Mouse (Mus musculus): ENCODE data around the gene Hsdl2. TPM values are rescaled to one million over a fixed set of nuclear protein-coding genes. Genes with fewer than 3 reads are reported as not detected.

The Hsdl2 gene
- total and polyA plus RNA-seq, 2 experiments from 2014 or later, result 117 to 262 TPM

DNA sequence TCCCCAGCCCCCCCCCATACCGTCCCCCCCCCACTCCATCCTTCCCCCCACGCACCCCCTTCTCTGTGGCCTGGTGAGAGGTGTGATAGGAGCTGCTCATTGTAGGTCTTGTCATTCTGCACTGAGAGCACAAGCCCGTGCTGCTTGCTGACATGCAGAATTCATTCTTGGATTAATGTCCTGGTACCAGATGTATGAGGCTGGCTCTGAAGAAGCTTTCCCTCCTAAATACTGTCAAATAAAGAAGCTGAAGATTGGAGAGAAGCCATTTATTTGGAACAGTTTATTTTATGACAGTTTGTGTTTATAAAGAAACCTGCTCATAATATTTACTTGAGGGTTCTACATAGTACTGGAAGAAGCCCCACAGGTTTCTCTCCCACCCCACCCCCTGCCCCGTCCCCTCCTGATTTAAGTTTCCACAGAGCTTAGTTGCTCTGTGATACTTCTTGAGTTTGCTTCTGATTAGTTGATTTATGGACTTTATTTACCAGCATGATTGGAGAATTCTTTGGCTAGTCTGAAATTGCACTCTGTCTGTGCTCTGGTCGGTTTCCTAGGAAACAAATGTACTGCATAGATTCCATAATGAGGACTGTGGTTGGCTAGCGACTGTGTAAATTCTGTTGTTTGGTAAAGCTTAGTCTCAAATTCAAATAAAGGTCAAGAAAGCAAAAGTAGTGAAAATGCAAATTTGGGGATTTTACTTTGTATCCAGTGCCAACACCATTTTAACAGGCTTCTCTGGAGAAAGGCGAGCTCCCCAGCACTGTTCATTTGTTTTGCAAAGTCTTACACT lies 47.9 kb downstream of the Hsdl2 start:
- no peaks in the 10 kb centered on the region for H3K9me3 ChIP-seq (replicated peaks; ENCODE audit: control insufficient read depth, low read length)
- no peak overlapping the region for H3K27ac ChIP-seq (ENCODE audit: low read depth)
- H3K4me2 ChIP-seq (ENCODE audit: low read depth, low read length), result no peak overlapping the region
- no peaks in the 10 kb centered on the region for H3K27me3 ChIP-seq (ENCODE audit: control insufficient read depth, insufficient read depth, low read length)
- no peaks in the 10 kb centered on the region for H3K36me3 ChIP-seq (replicated peaks; ENCODE audit: control insufficient read depth, insufficient read depth, low read length)
- TF ChIP-seq EP300 (IDR thresholded peaks at IDR 0.05; ENCODE audit: low read depth), result no peak
- no peak for TF ChIP-seq CTCF (IDR thresholded peaks at IDR 0.05; ENCODE audit: low read depth)
- H3K9ac ChIP-seq (replicated peaks; ENCODE audit: low read depth, low read length), result no peak overlapping the region
- no peak for DNase-seq (ENCODE audit: low spot score)
- WGBS, result 47% methylated on average over 7 of the region's 7 CpGs
- no peak overlapping the region for H3K4me3 ChIP-seq (ENCODE audit: low read depth, low read length)
- ATAC-seq (ENCODE audit: insufficient read depth, low read depth), result no peak
- peaks cover 9% of the 10 kb centered on the region; the same call in 1 of the 2 replicates for H3K4me1 ChIP-seq (ENCODE audit: control insufficient read depth, insufficient read depth)

DNA sequence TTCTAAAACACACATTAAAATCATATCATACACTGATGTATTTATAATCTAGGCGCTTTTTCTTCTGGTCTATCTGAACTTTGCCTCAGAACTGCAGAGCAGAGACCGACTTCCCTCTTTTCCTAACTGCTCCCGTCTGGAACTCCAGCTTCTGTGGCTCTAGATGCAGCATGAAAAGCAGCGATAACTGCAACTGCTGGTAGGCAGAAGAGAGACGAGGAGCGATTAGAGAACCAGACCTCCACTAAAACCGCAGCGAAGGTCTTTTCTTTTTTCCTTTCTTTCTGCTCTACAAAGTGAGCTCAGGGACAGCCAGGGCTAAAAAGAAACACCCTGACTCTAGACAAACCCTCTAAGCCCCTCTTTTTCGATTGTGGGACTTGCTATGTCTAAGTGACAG lies 48.8 kb downstream of the Hsdl2 start:
- no peak for ATAC-seq (ENCODE audit: insufficient read depth, low read depth)
- DNase-seq (ENCODE audit: low spot score), result no peak
- Histone ChIP-seq H3K27ac (ENCODE audit: low read depth) (0 out of 2 replicates have a peak overlapping the region, but pooled peaks have one; percentile 3), H3K36me3 (replicated peaks; ENCODE audit: control insufficient read depth, insufficient read depth, low read length) (no peaks in the 10 kb centered on the region), H3K9ac (replicated peaks; ENCODE audit: low read depth, low read length) (no peak overlapping the region), H3K9me3 (replicated peaks; ENCODE audit: control insufficient read depth, low read length) (no peaks in the 10 kb centered on the region), H3K27me3 (ENCODE audit: control insufficient read depth, insufficient read depth, low read length) (no peaks in the 10 kb centered on the region), H3K4me1 (ENCODE audit: control insufficient read depth, insufficient read depth) (peaks cover 10% of the 10 kb centered on the region; the same call in 1 of the 2 replicates), H3K4me3 (ENCODE audit: low read depth, low read length) (no peak overlapping the region), H3K4me2 (ENCODE audit: low read depth, low read length) (0 out of 2 replicates have a peak overlapping the region, but pooled peaks have one; percentile 4)
- TF ChIP-seq EP300 (IDR thresholded peaks at IDR 0.05; ENCODE audit: low read depth) (no peak), CTCF (IDR thresholded peaks at IDR 0.05; ENCODE audit: low read depth) (no peak)
- 42% methylated on average over 9 of the region's 9 CpGs for WGBS

DNA sequence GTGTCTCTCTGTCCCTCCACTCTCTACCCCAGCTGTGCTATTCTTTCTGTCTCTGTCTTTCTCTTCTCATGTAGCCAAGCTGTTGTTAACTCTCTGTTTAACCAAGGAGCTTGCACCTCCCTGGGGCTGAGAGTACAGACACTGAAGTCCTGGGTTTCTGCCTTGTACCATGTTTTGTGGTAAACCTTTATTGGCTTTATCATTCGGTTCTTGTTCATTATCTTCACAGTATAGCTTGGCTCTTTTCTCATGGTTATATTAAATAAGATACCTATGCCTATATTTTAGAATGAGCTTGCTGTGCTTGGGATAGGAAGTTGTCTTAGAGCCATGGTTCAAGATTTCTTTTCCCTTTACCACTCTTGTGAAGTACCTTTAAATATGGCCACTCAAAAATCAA lies 53.2 kb downstream of the Hsdl2 start:
- DNase-seq (ENCODE audit: low spot score) (no peak), ATAC-seq (ENCODE audit: insufficient read depth, low read depth) (no peak)
- H3K27ac ChIP-seq (ENCODE audit: low read depth), result no peak overlapping the region
- no peak overlapping the region for H3K9ac ChIP-seq (replicated peaks; ENCODE audit: low read depth, low read length)
- H3K9me3 ChIP-seq (replicated peaks; ENCODE audit: control insufficient read depth, low read length), result no peaks in the 10 kb centered on the region
- peaks cover 20% of the 10 kb centered on the region for H3K4me1 ChIP-seq (ENCODE audit: control insufficient read depth, insufficient read depth)
- 55% methylated on average over 1 of the region's 1 CpGs for WGBS
- no peak overlapping the region for H3K4me3 ChIP-seq (ENCODE audit: low read depth, low read length)
- TF ChIP-seq EP300 (IDR thresholded peaks at IDR 0.05; ENCODE audit: low read depth) (no peak), CTCF (IDR thresholded peaks at IDR 0.05; ENCODE audit: low read depth) (no peak)
- no peaks in the 10 kb centered on the region for H3K27me3 ChIP-seq (ENCODE audit: control insufficient read depth, insufficient read depth, low read length)
- H3K36me3 ChIP-seq (replicated peaks; ENCODE audit: control insufficient read depth, insufficient read depth, low read length), result no peaks in the 10 kb centered on the region
- no peak overlapping the region for H3K4me2 ChIP-seq (ENCODE audit: low read depth, low read length)

DNA sequence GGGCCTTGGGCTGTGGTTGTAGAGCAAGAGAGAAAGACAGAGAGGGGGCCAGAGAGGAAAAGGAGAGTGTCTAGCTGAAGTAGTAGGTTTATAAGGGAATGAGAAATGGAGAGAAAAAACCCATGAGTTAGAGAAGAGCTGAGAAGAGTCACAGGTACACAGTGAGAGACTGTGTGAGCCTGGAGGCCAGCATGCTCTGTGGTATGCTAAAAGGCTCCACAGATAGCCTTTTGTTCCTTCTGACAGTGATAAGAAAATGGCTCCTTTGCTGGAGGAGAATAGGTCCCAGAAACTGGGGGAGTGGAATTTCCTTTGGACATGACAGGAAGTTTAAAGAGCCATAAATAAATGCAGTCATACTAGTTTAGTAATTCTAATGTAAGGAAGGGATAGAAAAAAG lies 57.8 kb downstream of the Hsdl2 start:
- H3K36me3 ChIP-seq (replicated peaks; ENCODE audit: control insufficient read depth, insufficient read depth, low read length), result no peaks in the 10 kb centered on the region
- H3K27ac ChIP-seq (ENCODE audit: low read depth), result peak overlapping the region; percentile 71
- no peak overlapping the region for H3K4me2 ChIP-seq (ENCODE audit: low read depth, low read length)
- H3K4me3 ChIP-seq (ENCODE audit: low read depth, low read length), result no peak overlapping the region
- H3K4me1 ChIP-seq (ENCODE audit: control insufficient read depth, insufficient read depth), result peaks cover 26% of the 10 kb centered on the region
- 0 out of 2 replicates have a peak, but pooled peaks have one; percentile 44 for ATAC-seq (ENCODE audit: insufficient read depth, low read depth)
- no peaks in the 10 kb centered on the region for H3K9me3 ChIP-seq (replicated peaks; ENCODE audit: control insufficient read depth, low read length)
- TF ChIP-seq EP300 (IDR thresholded peaks at IDR 0.05; ENCODE audit: low read depth) (no peak), CTCF (IDR thresholded peaks at IDR 0.05; ENCODE audit: low read depth) (no peak)
- DNase-seq (ENCODE audit: low spot score), result no peak
- H3K9ac ChIP-seq (replicated peaks; ENCODE audit: low read depth, low read length), result no peak overlapping the region
- no peaks in the 10 kb centered on the region for H3K27me3 ChIP-seq (ENCODE audit: control insufficient read depth, insufficient read depth, low read length)

DNA sequence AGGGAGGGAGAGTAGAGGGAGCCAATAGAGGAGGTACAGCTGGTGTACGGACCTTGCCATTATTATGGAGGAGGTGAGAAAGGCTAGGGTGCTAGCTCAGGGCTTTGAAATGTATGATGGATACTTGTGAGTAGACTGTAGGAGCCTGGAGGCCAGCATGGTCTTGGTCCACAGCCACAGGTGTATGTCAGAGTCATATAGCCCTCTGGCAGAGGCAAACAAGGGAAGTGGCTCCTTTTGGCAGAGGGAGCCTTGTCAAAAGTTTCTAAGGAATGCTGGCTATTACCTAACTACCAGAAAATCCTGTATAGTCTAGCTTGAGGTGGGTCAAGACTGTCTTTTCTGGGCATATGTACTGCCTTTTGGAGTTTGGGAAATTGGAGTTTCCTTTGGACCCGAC lies 59.4 kb downstream of the Hsdl2 start:
- no peak overlapping the region for H3K27ac ChIP-seq (ENCODE audit: low read depth)
- DNase-seq (ENCODE audit: low spot score) (no peak), ATAC-seq (ENCODE audit: insufficient read depth, low read depth) (no peak)
- H3K9me3 ChIP-seq (replicated peaks; ENCODE audit: control insufficient read depth, low read length), result no peaks in the 10 kb centered on the region
- TF ChIP-seq EP300 (IDR thresholded peaks at IDR 0.05; ENCODE audit: low read depth), result no peak
- no peak for TF ChIP-seq CTCF (IDR thresholded peaks at IDR 0.05; ENCODE audit: low read depth)
- 76% methylated on average over 2 of the region's 2 CpGs for WGBS
- H3K4me3 ChIP-seq (ENCODE audit: low read depth, low read length), result no peak overlapping the region
- H3K36me3 ChIP-seq (replicated peaks; ENCODE audit: control insufficient read depth, insufficient read depth, low read length), result no peaks in the 10 kb centered on the region
- no peak overlapping the region for H3K4me2 ChIP-seq (ENCODE audit: low read depth, low read length)
- H3K27me3 ChIP-seq (ENCODE audit: control insufficient read depth, insufficient read depth, low read length), result no peaks in the 10 kb centered on the region
- no peak overlapping the region for H3K9ac ChIP-seq (replicated peaks; ENCODE audit: low read depth, low read length)
- peaks cover 19% of the 10 kb centered on the region for H3K4me1 ChIP-seq (ENCODE audit: control insufficient read depth, insufficient read depth)
